Mouse (Mus musculus) limb, embryonic 13.5 days (tissue): ENCODE data around the gene Max. TPM values are rescaled to one million over a fixed set of nuclear protein-coding genes. Genes with fewer than 3 reads are reported as not detected.

Experiments
- ATAC-seq: fragments of 200-750 bp; cut with Nextera tagmentation; 2 replicates; pipeline ENCODE4 v1.8.0; 2017; ENCODE audit warnings: low read depth, moderate number of reproducible peaks, moderate TSS enrichment; ENCODE audit not compliant: low FRiP score
- H3K27ac ChIP-seq: fragments of 300-500 bp; sonication (generic); 2 replicates; pipeline ENCODE4 v1.5.1; 2015; ENCODE audit warnings: inconsistent platforms, mild to moderate bottlenecking, moderate library complexity
- H3K27me3 ChIP-seq: fragments of 300-500 bp; sonication (generic); 2 replicates; pipeline ENCODE4 v1.6.1; 2015; ENCODE audit warnings: mild to moderate bottlenecking, inconsistent platforms
- H3K36me3 ChIP-seq: fragments of 300-500 bp; sonication (generic); 2 replicates; pipeline ENCODE4 v1.6.1; 2015; ENCODE audit warnings: inconsistent platforms, mild to moderate bottlenecking, moderate library complexity
- H3K4me1 ChIP-seq: fragments of 300-500 bp; sonication (generic); 2 replicates; pipeline ENCODE4 v1.6.1; 2015; ENCODE audit warnings: inconsistent platforms
- H3K4me2 ChIP-seq: fragments of 300-500 bp; sonication (generic); replicated peaks from 2 replicates; pipeline ENCODE4 v1.6.1; 2015; ENCODE audit warnings: inconsistent platforms, mild to moderate bottlenecking, moderate library complexity
- H3K4me3 ChIP-seq: fragments of 300-500 bp; sonication (generic); 2 replicates; pipeline ENCODE4 v1.5.1; 2015; ENCODE audit warnings: moderate library complexity, mild to moderate bottlenecking, inconsistent platforms
- H3K9ac ChIP-seq: fragments of 300-500 bp; sonication (generic); 2 replicates; pipeline ENCODE4 v1.6.1; 2015; ENCODE audit warnings: mild to moderate bottlenecking, inconsistent platforms
- H3K9me3 ChIP-seq: fragments of 300-500 bp; sonication (generic); 2 replicates; pipeline ENCODE4 v1.6.1; 2016; ENCODE audit warnings: inconsistent platforms
- WGBS: fragments of 180-500 bp; shearing (Covaris S2); methylation state at CpG from one replicate; pipeline ENCODE4 v1.1.7; 2015; 5-methylcytosine and 5-hydroxymethylcytosine counted together
- polyA plus RNA-seq: library from polyadenylated mRNA; unstranded; fragments of >200 nt; fragmentation: Nextera tagmentation; extraction: Ambion mirVana; gene quantifications from 2 replicates; pipeline ENCODE4 v1.2.1, GENCODE M21; 2015

The Max gene
- polyA plus RNA-seq, 1 experiment from 2014 or later = 13.7 TPM

DNA sequence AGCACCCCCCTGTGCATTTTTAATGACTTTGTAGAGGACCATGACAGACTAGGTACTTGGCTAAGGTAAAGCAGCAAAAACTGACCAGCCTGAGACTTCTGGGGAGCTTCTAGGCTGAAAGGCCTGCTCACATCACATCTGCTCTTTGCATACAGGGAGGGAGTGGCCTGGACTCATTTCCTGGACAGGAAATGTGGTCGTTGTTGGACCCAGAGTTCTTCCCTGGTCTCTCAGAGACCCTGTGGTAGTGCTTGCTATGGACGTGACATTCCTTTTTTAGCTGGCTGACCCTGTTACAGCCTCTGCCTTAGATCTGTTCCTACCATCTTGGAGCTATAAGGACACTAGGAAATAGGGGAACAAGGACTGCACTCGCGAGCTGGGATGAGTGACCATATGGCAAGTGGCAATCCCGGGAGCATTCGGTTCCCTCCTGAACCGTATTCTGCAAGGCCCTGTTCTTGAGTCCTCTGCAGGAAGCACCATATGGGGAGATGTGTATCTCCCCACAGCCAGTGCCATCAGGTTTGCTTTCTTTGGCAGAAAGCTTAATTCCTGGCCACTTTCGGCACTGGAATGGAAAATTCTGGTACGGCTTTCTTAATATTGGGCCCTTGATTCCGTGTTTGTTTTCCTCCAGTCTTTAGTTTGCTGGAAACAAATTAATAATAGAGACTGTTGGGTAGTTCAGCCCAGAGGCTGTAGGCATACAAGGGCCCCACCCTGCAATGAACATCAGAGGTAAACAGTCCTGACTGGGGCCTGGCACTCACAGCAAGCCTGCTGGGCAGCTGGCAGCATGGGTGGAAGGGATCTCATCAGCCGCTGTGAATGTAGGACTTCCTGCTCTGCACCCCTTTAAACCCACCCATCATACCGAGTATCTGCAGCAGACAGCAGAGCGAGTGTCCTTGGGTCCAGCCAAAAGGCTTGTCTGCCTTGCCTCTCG is 30.0 kb downstream of the Max start:
- no peak overlapping the region for H3K4me2 ChIP-seq
- no peak overlapping the region for H3K4me3 ChIP-seq
- H3K36me3 ChIP-seq = peaks cover 20% of the 10 kb centered on the region
- H3K27me3 ChIP-seq = no peaks in the 10 kb centered on the region
- no peaks in the 10 kb centered on the region for H3K9me3 ChIP-seq
- ATAC-seq = no peak
- no peak overlapping the region for H3K9ac ChIP-seq
- 63% methylated on average over 14 of the region's 14 CpGs for WGBS
- H3K4me1 ChIP-seq = no peaks in the 10 kb centered on the region
- 0 out of 2 replicates have a peak overlapping the region, but pooled peaks have one; percentile 22 for H3K27ac ChIP-seq

DNA sequence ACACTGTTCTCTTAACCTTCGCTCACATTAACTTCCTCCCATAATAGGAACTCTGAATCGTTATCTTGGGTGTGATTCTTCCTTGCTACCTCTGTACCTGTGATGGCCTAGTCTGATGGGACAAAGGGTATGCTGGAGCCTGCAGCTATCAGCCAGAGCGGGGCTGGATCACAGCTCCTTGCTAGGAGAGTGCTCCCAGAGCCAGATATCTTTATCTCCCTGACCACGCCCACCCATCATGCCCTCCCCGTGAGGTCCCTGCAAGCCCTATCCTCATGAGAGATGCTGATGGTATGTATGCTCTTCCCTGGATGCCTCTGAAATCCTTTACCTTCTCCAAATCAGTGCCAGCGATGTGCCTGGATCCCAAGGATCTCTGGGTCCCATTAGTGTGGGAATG is 31.8 kb downstream of the Max start:
- Histone ChIP-seq H3K4me3 (no peak overlapping the region), H3K36me3 (peaks cover 9% of the 10 kb centered on the region), H3K27me3 (no peaks in the 10 kb centered on the region), H3K4me2 (no peak overlapping the region), H3K27ac (no peak overlapping the region), H3K9me3 (no peaks in the 10 kb centered on the region), H3K9ac (no peak overlapping the region), H3K4me1 (no peaks in the 10 kb centered on the region)
- no peak for ATAC-seq
- 73% methylated on average over 6 of the region's 6 CpGs for WGBS

DNA sequence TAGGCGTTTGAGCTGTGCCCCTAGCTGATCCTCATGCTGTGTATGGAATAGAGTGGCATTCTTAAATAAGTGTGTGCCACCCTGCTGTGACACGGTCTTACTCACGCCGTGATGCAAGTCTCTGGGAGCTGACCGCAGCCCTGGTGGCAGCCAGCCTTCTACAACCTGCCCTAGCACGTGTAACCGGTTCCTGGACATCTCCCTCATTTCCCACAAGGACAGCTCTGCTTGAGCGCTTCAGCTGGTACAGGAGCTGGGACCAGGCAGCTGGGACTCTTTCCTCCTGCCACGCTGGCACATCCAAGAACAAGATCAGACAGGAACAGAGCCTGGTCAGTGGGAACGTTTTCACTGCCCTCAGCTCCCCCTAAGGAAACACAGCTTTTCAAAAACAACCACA is 34.5 kb downstream of the Max start:
- Histone ChIP-seq H3K27me3 (no peaks in the 10 kb centered on the region), H3K4me2 (no peak overlapping the region), H3K9ac (no peak overlapping the region), H3K27ac (no peak overlapping the region), H3K9me3 (no peaks in the 10 kb centered on the region), H3K4me1 (no peaks in the 10 kb centered on the region), H3K36me3 (peaks cover 6% of the 10 kb centered on the region), H3K4me3 (no peak overlapping the region)
- ATAC-seq = no peak
- WGBS = 65% methylated on average over 10 of the region's 10 CpGs

DNA sequence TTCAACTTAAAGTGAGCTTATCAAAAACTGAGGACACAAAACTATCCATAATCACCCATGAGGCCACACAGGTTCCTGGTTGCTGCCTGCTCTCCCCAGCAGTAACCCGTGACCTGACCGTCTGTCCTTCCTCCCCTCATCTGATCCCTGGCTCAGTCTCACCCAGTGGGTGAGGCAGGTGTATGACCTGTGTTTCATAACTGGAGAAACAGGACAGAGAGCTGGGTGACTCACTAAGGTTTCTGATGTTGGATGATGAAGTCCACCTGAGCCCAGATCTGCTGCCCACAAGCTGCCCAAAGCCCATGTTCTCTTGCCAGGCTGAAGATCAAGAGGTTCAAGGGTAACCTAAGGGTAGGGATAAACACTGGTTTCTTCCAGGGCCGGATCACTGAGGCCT is 35.0 kb downstream of the Max start:
- Histone ChIP-seq H3K4me1 (no peaks in the 10 kb centered on the region), H3K27me3 (no peaks in the 10 kb centered on the region), H3K9me3 (no peaks in the 10 kb centered on the region), H3K27ac (no peak overlapping the region), H3K36me3 (peaks cover 6% of the 10 kb centered on the region), H3K4me2 (no peak overlapping the region), H3K9ac (no peak overlapping the region), H3K4me3 (no peak overlapping the region)
- 90% methylated on average over 3 of the region's 3 CpGs for WGBS
- no peak for ATAC-seq

DNA sequence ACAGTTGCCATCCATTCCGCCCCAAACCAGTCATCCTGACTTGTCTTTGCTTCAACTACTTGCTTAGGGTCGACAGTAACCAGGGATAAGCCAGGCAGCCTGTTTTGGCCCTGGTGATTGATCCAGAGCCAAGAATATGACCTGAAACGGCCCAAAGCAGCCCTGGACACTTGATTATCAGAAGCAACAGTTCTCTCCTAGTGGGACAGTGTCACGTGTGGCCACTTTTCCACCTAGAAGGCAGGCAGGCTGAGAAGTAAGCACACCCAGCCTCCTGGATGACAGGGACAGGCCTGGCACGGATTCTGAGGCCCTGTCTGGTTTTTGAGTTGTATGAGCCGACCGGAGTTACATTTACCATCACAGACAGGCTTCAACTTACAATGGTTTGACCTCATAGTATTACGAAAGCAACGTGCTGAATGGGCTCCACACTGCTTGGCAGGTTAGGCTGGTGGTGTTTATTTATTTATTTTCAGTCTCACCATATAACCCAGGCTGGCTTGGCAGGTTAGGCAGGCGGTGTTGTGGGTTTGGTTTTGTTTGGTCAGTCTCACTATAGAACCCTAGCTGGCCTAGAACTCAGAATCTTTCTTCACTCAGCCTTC is 35.6 kb downstream of the Max start:
- H3K27me3 ChIP-seq = no peaks in the 10 kb centered on the region
- WGBS = 76% methylated on average over 10 of the region's 10 CpGs
- no peak overlapping the region for H3K9ac ChIP-seq
- H3K4me2 ChIP-seq = no peak overlapping the region
- no peak for ATAC-seq
- no peak overlapping the region for H3K27ac ChIP-seq
- H3K4me3 ChIP-seq = no peak overlapping the region
- H3K36me3 ChIP-seq = peaks cover 10% of the 10 kb centered on the region
- H3K4me1 ChIP-seq = no peaks in the 10 kb centered on the region
- no peaks in the 10 kb centered on the region for H3K9me3 ChIP-seq

DNA sequence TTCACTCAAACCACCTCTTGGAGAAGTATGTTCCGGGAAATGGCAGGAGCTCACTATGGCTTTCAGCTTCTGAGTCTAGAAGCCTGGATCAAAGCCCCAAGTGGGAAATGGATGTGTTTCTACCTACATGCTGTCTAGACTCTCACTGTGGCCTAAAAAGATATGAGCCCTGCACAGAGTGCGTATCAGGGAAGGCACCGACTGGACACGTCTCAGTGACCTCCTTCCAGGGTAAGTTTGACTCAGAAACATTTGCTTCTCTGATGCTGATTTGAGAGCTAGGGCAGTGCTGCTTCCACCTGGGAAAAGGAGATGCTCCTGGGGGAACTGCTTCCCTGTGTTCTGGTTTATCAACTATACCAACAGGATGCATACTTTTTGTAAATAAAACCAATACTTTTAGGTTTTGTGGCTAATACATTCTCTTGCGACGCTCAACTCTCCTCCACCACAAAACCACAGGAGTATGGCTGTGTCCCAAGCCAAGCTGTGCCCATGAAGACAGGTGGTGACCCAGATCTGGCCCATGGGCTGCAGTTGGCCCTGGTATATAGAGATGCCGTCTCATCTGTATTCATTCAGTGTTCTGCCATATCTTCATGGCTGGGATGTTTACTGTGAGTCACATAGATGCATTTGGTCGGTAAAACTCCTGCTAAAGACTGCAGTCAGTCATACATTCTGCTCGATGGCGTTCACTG is 36.9 kb downstream of the Max start:
- no peaks in the 10 kb centered on the region for H3K27me3 ChIP-seq
- H3K27ac ChIP-seq = no peak overlapping the region
- no peak overlapping the region for H3K4me2 ChIP-seq
- no peak for ATAC-seq
- H3K36me3 ChIP-seq = peaks cover 21% of the 10 kb centered on the region
- WGBS = 91% methylated on average over 10 of the region's 10 CpGs
- no peaks in the 10 kb centered on the region for H3K9me3 ChIP-seq
- no peak overlapping the region for H3K4me3 ChIP-seq
- H3K9ac ChIP-seq = no peak overlapping the region
- no peaks in the 10 kb centered on the region for H3K4me1 ChIP-seq

DNA sequence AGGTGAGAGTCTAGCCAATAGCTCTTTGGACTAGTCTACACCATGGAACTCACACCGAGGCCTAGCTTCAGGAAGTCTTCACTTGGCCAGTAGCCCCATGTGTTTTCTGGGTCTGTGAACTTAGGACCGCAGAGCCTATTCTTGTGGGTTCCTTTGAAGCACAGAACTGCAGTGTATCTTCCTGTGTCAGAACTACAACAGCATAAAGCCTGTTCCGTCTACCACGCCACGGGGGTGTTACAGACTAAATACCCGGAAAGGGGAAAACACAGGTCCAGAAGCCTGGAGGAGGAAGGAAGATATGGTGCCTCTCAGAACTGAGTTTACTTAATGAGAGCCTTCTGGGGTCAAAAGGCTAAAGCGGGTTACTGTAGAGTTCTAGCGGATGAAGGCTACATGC is 38.9 kb downstream of the Max start:
- no peak overlapping the region for H3K27ac ChIP-seq
- peaks cover 30% of the 10 kb centered on the region for H3K36me3 ChIP-seq
- H3K4me3 ChIP-seq = no peak overlapping the region
- 89% methylated on average over 8 of the region's 8 CpGs for WGBS
- no peaks in the 10 kb centered on the region for H3K9me3 ChIP-seq
- no peak overlapping the region for H3K4me2 ChIP-seq
- no peaks in the 10 kb centered on the region for H3K4me1 ChIP-seq
- no peak for ATAC-seq
- no peak overlapping the region for H3K9ac ChIP-seq
- H3K27me3 ChIP-seq = no peaks in the 10 kb centered on the region

DNA sequence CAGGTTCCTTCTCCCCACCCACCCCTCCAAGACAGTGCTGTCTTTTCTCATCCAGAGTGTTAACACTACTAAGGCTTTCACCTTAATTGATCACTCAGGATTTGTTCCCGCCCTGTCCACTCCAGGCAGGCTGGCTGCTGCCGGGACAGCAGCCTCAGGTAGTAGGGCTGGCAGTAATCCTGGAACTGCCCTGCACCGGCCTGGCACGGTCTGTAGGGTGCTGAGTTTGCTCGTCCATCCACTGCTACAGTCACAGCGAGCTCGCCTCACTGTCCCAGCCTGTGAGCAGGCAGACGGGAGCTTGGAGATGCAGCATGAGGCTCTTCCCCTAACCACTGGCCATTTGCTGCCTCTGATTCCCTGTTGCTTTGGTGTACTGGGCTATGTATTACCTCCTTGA is 41.0 kb downstream of the Max start:
- WGBS = 84% methylated on average over 8 of the region's 8 CpGs
- H3K36me3 ChIP-seq = peaks cover 48% of the 10 kb centered on the region
- H3K9me3 ChIP-seq = no peaks in the 10 kb centered on the region
- no peaks in the 10 kb centered on the region for H3K4me1 ChIP-seq
- ATAC-seq = no peak
- H3K4me3 ChIP-seq = no peak overlapping the region
- H3K27me3 ChIP-seq = no peaks in the 10 kb centered on the region
- no peak overlapping the region for H3K4me2 ChIP-seq
- no peak overlapping the region for H3K9ac ChIP-seq
- no peak overlapping the region for H3K27ac ChIP-seq

DNA sequence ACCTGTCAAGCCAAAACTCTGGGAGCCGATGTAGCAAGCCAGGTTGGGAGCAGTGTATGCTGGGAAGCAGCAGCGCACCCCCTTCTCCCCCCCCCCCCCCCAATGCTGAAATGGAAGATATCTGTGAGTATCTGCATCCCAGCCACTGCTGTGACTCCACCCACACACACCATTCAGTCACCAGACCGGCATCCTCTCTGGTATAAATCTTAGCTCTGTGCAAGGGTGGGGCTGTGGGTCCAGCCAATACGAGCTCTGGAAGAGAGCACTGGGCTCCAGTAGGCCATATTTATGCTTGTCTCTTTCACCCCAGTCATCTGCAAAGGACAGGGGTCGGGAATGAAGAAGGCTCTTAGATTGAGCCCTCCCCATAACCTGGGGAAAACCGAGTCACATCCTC is 41.6 kb downstream of the Max start:
- Histone ChIP-seq H3K27me3 (no peaks in the 10 kb centered on the region), H3K4me3 (no peak overlapping the region), H3K4me1 (no peaks in the 10 kb centered on the region), H3K4me2 (no peak overlapping the region), H3K36me3 (peaks cover 45% of the 10 kb centered on the region), H3K9me3 (no peaks in the 10 kb centered on the region), H3K9ac (no peak overlapping the region), H3K27ac (no peak overlapping the region)
- ATAC-seq = no peak
- 73% methylated on average over 6 of the region's 6 CpGs for WGBS

DNA sequence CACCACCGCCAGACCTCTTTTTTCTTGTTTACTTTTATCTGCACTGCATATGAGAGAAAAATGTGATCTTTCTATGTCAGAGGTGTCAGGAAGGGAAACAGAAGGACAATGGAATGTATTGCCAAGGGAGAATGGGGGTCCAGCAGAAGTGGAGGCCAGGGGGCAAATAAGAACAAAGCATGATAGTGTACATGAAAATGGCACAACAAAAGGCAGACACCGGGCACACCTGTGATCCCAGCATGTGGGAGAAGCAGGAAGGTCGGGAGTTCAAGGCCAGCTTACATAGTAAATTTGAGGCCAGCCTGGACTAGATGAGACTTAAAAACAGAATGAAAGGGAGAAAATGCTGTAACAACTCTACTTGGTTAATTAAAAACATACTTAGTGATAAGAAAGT is 43.1 kb downstream of the Max start:
- Histone ChIP-seq H3K36me3 (peaks cover 58% of the 10 kb centered on the region), H3K27me3 (no peaks in the 10 kb centered on the region), H3K4me2 (no peak overlapping the region), H3K27ac (no peak overlapping the region), H3K9ac (no peak overlapping the region), H3K9me3 (no peaks in the 10 kb centered on the region), H3K4me3 (no peak overlapping the region), H3K4me1 (no peaks in the 10 kb centered on the region)
- no peak for ATAC-seq
- WGBS = 59% methylated on average over 3 of the region's 3 CpGs

DNA sequence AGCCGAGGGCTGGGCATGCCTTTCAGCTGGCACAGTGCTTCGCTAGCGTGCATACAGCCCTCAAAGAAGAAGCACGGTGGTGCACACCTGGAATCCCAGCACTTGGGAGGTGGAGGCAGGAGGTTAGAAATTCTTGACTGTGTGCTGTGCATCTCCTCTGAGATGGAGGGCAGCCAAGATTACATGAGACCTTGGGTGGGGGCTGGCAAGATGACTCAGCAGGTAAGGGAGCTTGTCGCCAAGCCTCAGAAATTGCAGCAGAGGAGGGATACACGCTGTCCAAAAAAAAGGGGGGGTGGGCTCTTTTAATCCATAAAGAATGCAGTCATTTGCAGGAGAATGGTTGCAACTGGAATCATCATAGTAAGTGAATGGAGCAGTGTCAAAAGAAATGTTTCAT is 43.9 kb downstream of the Max start:
- H3K36me3 ChIP-seq = peaks cover 63% of the 10 kb centered on the region
- no peak overlapping the region for H3K4me2 ChIP-seq

DNA sequence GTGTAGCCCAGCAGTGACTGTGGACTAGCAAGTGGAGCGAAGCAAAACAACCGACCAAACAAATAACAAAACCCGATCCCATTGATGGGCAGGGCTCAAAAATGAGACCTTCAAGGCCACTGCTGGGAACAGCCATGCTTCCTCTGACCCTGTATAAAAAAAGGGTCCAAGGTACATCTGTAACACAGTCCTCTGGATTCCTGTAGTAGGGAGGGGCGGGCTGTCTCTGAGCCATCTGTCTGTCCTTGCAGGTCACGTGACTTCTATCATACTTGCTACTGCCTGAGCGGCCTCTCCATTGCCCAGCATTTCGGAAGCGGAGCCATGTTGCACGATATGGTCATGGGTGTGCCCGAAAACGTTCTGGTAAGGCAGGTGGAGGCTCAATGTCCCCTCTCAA is 45.8 kb downstream of the Max start:
- H3K36me3 ChIP-seq = peaks cover 64% of the 10 kb centered on the region
- H3K9me3 ChIP-seq = no peaks in the 10 kb centered on the region
- H3K4me1 ChIP-seq = no peaks in the 10 kb centered on the region
- 91% methylated on average over 11 of the region's 11 CpGs for WGBS
- H3K4me3 ChIP-seq = no peak overlapping the region
- no peaks in the 10 kb centered on the region for H3K27me3 ChIP-seq
- ATAC-seq = no peak
- no peak overlapping the region for H3K27ac ChIP-seq
- H3K4me2 ChIP-seq = no peak overlapping the region
- H3K9ac ChIP-seq = no peak overlapping the region

More for the DNA sequence above, 43.9 kb downstream of the Max start:
- Histone ChIP-seq H3K27me3 (no peaks in the 10 kb centered on the region), H3K27ac (no peak overlapping the region), H3K4me3 (no peak overlapping the region), H3K9ac (no peak overlapping the region), H3K4me1 (no peaks in the 10 kb centered on the region), H3K9me3 (no peaks in the 10 kb centered on the region)
- WGBS = 88% methylated on average over 6 of the region's 6 CpGs
- ATAC-seq = no peak
